Mouse (Mus musculus) G1E (cell line): ENCODE data around the gene Anapc15-ps. TPM values are rescaled to one million over a fixed set of nuclear protein-coding genes. Genes with fewer than 3 reads are reported as not detected.

ENCODE experiments used
- ATAC-seq: 2 replicates; pipeline ENCODE4 v1.8.0; 2016; ENCODE audit warnings: mild to moderate bottlenecking; ENCODE audit not compliant: insufficient number of reproducible peaks, poor library complexity, low FRiP score, severe bottlenecking; ENCODE audit errors: extremely low read depth
- DNase-seq: peaks from one replicate; pipeline ENCODE4 v3.0.0; 2012; ENCODE audit warnings: low spot score
- H3K27me3 ChIP-seq: 2 replicates; pipeline ENCODE4 v1.6.1; 2012; ENCODE audit warnings: mild to moderate bottlenecking, low read length, inconsistent platforms; ENCODE audit not compliant: insufficient read depth
- H3K36me3 ChIP-seq: replicated peaks from 2 replicates; pipeline ENCODE3; 2012; ENCODE audit warnings: mild to moderate bottlenecking, inconsistent platforms
- H3K4me1 ChIP-seq: 2 replicates; pipeline ENCODE4 v1.6.1; 2012; ENCODE audit warnings: low read depth, low read length, inconsistent platforms, mixed read lengths; ENCODE audit not compliant: insufficient read depth
- H3K4me3 ChIP-seq: 2 replicates; pipeline ENCODE4 v1.5.1; 2012; ENCODE audit warnings: low read depth, mild to moderate bottlenecking, inconsistent platforms, low read length, moderate library complexity, mixed read lengths
- H3K9me3 ChIP-seq: replicated peaks from 2 replicates; pipeline ENCODE4 v1.6.1; 2012; ENCODE audit warnings: inconsistent platforms
- CTCF ChIP-seq: IDR thresholded peaks from 2 replicates; pipeline ENCODE4 v1.5.1; 2012; ENCODE audit warnings: low read depth, low read length, inconsistent platforms, mixed read lengths
- GATA1 ChIP-seq: IDR thresholded peaks from 2 replicates; pipeline ENCODE4 v1.6.1; 2012; ENCODE audit warnings: borderline replicate concordance, low read length, inconsistent platforms, mixed read lengths
- GATA2 ChIP-seq: IDR thresholded peaks from 2 replicates; pipeline ENCODE4 v1.6.1; 2012; ENCODE audit warnings: low read depth, low read length, inconsistent platforms, borderline replicate concordance
- POLR2AphosphoS5 ChIP-seq: IDR thresholded peaks from 2 replicates; pipeline ENCODE4 v1.6.1; 2012; ENCODE audit warnings: low read depth, low read length, inconsistent platforms; ENCODE audit not compliant: insufficient replicate concordance
- TAL1 ChIP-seq: conservative IDR thresholded peaks from 2 replicates; pipeline ENCODE4 v1.6.1; 2012; ENCODE audit warnings: low read depth, low read length, inconsistent platforms, mixed read lengths
- polyA plus RNA-seq: library from polyadenylated mRNA; stranded (reverse); fragments of >175 nt; gene quantifications from 2 replicates; pipeline ENCODE4 v1.2.3, GENCODE M21; 2012
- total RNA-seq, 2 experiments: library from RNA; stranded (forward) in 1 of 2; stranded (reverse) in 1 of 2; fragments of 200-1000 nt in 1 of 2; fragments of >200 nt in 1 of 2; fragmentation: Nextera tagmentation in 1 of 2; gene quantifications; 2 replicates each; pipeline ENCODE4 v1.2.3; 2014 to 2017

The Anapc15-ps gene
- total and polyA plus RNA-seq, 3 experiments, result 0.55 TPM; not detected in 2

- Histone ChIP-seq H3K4me3 (no peak overlapping the region), H3K27me3 (peaks cover 7% of the 10 kb centered on the region), H3K4me1 (peaks cover 2% of the 10 kb centered on the region; the same call in 1 of the 2 replicates), H3K9me3 (no peaks in the 10 kb centered on the region), H3K36me3 (no peaks in the 10 kb centered on the region)
- ATAC-seq, result no peak
- TF ChIP-seq GATA2 (no peak), GATA1 (no peak), TAL1 (no peak), CTCF (no peak), POLR2AphosphoS5 (no peak)
- no peak for DNase-seq
Observed at GRCm38 (mm10) chr10:95694559-95695251, 21.5 kb upstream of the Anapc15-ps start.

- Histone ChIP-seq H3K4me3 (no peak overlapping the region), H3K27me3 (peaks cover 7% of the 10 kb centered on the region), H3K36me3 (no peaks in the 10 kb centered on the region), H3K4me1 (peaks cover 2% of the 10 kb centered on the region; the same call in 1 of the 2 replicates), H3K9me3 (no peaks in the 10 kb centered on the region)
- TF ChIP-seq GATA2 (no peak), TAL1 (no peak), GATA1 (no peak), POLR2AphosphoS5 (no peak), CTCF (no peak)
- ATAC-seq (no peak), DNase-seq (no peak)
Observed at GRCm38 (mm10) chr10:95691347-95691746, 18.1 kb upstream of the Anapc15-ps start.

GRCm38 (mm10) chr10:95689833-95690232, 16.6 kb upstream of the Anapc15-ps start:
- DNase-seq (no peak), ATAC-seq (no peak)
- Histone ChIP-seq H3K4me3 (no peak overlapping the region), H3K36me3 (no peaks in the 10 kb centered on the region), H3K27me3 (peaks cover 4% of the 10 kb centered on the region; the same call in 1 of the 2 replicates), H3K9me3 (no peaks in the 10 kb centered on the region), H3K4me1 (peaks cover 2% of the 10 kb centered on the region; the same call in 1 of the 2 replicates)
- TF ChIP-seq CTCF (no peak), GATA1 (no peak), GATA2 (no peak), POLR2AphosphoS5 (no peak), TAL1 (no peak)

- DNase-seq (no peak), ATAC-seq (no peak)
- no peaks in the 10 kb centered on the region for H3K9me3 ChIP-seq
- TF ChIP-seq POLR2AphosphoS5, result no peak
- no peak for TF ChIP-seq TAL1
- TF ChIP-seq CTCF, result no peak
- TF ChIP-seq GATA1, result no peak
- no peak for TF ChIP-seq GATA2
- no peaks in the 10 kb centered on the region for H3K27me3 ChIP-seq
- H3K4me3 ChIP-seq, result no peak overlapping the region
- no peaks in the 10 kb centered on the region for H3K36me3 ChIP-seq
- peaks cover 2% of the 10 kb centered on the region; the same call in 1 of the 2 replicates for H3K4me1 ChIP-seq
Observed at GRCm38 (mm10) chr10:95689058-95689457, 15.8 kb upstream of the Anapc15-ps start.

GRCm38 (mm10) chr10:95687558-95688141, 14.4 kb upstream of the Anapc15-ps start:
- Histone ChIP-seq H3K36me3 (no peaks in the 10 kb centered on the region), H3K9me3 (no peaks in the 10 kb centered on the region), H3K4me3 (no peak overlapping the region), H3K27me3 (no peaks in the 10 kb centered on the region), H3K4me1 (peaks cover 2% of the 10 kb centered on the region; the same call in 1 of the 2 replicates)
- TF ChIP-seq POLR2AphosphoS5 (no peak), GATA2 (no peak), CTCF (no peak), TAL1 (no peak), GATA1 (no peak)
- DNase-seq (no peak), ATAC-seq (no peak)

GRCm38 (mm10) chr10:95686041-95686440, 12.8 kb upstream of the Anapc15-ps start:
- H3K9me3 ChIP-seq, result no peaks in the 10 kb centered on the region
- DNase-seq (no peak), ATAC-seq (no peak)
- H3K4me1 ChIP-seq, result peaks cover 2% of the 10 kb centered on the region; the same call in 1 of the 2 replicates
- TF ChIP-seq TAL1 (no peak), CTCF (no peak), GATA1 (no peak), POLR2AphosphoS5 (no peak), GATA2 (no peak)
- H3K27me3 ChIP-seq, result no peaks in the 10 kb centered on the region
- no peaks in the 10 kb centered on the region for H3K36me3 ChIP-seq
- H3K4me3 ChIP-seq, result no peak overlapping the region
